Mouse (Mus musculus) forelimb bud, embryonic 11.5 days (tissue): ENCODE measurements around the gene Actl11.
A peak's percentile ranks its signal among the peaks of the same experiment; 100 is the strongest.

Source experiments
- DNase-seq: peaks from one replicate; pipeline ENCODE4 v3.0.0-alpha.2; 2012; ENCODE audit warnings: low read depth, low spot score

Gene Actl11

DNA sequence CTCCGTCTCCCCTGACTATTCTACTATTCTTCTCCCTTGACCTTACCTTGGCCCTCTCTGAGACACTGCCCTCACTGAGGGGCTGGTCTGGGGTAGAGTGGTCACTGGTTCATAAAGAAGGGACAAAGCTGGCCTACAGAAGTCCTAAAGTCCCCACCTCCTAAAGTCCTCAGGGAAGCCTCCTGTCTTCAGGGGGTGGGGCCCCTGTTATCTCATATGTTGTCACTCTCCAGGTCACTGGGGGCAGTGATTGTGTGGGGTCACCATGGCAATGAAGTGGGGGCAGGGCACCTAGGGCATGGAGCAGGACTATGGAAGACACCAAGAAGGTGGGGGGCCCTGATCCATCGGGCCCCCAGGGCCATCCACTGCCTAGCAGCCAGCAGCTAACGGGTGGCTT is at the start of gene Actl11:
Gene Actl11 (plus strand): TSS at position 301 of the 400 bp plus-strand sequence.
- DNase-seq: no peak

DNA sequence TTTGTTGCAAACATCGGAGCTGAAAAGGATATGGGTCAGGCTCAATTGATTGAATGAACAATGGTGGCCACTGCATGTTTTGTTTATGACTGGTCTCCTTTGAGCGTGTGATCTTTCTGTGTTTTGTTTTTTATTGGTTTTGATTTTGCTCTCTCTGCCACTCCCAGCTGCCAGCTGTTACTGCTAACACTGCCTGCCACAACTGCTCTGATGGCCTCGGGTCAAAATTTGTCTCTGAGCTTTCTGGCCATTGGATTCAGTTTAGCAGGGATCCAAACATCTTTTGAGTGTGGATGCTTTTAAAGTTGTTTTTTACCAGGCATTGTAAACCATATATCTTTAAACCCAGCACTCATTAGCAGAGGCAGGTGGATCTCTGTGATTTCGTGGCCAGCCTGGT is 47.9 kb upstream of the Actl11 start:
- DNase-seq: no peak

DNA sequence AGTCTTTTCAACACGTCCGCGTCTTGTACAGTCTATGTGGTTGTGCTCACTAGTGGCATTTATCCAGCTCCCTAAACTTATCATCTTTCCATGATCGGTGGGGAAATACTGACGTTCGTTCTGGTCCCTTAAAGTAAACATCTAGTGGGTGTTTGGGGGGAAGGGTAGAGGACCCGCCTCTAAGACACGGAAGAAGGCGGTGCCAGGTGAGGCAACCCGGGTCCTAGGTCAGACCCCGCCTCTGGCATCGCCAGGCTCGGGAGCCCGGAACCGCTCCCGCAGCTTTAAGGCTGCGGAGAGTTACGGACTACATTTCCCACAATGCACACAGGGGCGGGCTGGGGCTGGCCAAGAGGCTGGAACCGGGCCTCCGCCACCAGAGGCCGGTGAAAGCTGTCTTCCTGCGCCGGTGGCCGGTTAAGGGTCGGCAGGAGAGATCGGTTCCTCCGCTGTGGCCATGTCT is 40.4 kb upstream of the Actl11 start, which contains the start of gene Mon1a:
Gene Mon1a (plus strand): TSS at position 348 of the 463 bp plus-strand sequence.
- DNase-seq: peak; percentile 87

DNA sequence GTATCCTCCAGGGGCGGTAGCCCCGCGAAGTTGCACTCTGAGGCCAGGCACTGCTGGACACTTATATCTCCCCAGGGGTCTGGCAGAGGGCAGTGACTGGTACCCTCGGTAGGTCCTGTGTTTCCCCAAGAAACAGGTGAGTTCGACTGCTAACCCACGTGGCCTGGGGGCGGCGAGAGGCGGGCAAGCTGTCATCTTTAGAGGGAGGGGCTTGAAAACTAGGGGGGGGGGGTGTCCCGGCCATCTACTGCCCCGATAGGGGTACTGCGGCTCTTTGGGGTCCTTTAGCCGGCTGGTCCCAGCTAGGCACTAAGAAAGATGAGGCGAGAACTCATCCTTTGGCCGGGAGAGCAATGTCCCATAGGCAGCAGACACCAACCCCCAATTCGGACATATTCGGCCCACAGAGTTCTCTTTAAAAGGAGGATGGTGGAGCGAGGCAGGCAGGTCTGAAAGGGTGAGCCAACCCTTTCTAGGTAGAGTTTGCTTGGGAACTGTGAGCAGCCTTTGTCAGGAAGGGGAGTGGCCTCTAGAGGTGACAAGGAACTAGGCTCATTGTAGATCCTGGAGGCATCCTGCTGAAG is 39.9 kb upstream of the Actl11 start:
- peak; percentile 35 for DNase-seq

DNA sequence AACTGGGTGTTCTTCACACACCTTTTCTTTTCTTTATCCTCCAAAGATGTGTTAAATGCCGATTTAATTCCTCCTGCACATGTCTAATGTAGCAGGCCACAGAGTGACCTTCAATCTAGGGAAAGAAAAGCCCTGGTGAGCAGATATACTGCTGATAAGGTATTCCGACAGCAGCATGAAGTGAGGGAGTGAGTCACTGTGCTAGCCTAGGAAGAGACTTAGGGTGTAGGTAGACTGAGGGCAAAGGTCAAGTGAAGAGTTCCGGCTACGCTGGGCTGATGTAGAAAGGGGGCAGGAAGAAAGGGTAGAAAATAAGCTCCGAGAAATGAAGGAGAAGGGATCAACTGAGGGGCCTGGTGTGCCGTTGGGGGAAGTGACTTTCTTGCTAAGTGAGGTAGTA is 38.0 kb upstream of the Actl11 start:
- DNase-seq: no peak

DNA sequence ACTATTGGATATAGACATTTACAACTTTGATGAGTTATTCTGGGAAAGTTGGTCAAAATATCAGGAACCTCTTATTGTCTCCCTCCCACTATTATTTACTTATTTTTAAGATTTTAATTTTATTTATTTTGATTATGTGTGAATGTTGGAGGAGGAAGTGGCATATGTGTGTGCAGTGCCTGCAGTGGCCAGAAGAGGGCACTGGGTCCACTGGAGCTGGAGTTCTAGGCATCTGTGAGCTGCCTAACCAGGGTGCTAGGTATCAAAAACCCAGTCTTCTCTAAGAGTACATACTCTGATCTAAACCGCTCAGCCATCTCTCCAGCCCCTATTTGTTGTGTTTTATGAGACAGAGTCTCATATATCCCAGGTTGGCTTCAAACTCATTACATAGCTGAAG is 37.2 kb upstream of the Actl11 start:
- DNase-seq: no peak

DNA sequence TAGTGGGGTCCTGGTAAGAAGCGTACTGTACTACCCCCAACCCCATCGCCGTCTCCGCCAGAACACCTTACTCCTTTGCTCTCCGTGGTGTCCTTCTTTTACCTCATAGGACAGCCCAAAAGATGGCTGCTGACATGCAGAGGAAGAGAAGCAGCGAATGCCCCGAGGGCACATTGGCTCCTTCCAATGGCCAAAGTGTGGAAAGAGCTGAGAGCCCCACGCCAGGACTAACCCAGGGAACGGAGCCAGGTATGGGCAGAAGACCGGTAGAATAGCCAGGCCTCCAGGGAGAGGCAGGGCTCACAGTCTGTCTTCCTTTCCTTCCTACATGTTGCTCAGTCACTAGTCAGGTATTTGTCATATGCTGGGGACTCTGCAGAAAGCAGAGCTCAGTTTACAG is 29.7 kb upstream of the Actl11 start:
- no peak for DNase-seq

DNA sequence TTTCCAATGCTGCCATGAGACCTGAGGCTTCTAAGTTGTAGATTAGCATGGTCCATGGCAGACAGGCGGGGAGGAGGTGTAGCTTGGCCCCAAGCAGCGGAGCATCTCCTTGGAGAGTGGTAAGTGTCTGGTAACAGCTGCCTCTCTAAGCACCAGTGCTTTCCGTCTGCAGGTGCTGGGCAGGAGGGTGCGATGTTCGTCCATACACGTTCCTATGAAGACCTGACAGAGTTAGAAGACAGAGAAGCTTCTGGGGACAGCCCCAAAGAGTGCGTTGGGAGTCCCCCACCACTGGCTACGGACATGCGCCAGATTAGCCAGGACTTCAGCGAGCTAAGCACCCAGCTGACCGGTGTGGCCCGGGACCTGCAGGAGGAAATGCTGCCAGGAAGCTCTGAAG is 28.4 kb upstream of the Actl11 start:
- no peak for DNase-seq

DNA sequence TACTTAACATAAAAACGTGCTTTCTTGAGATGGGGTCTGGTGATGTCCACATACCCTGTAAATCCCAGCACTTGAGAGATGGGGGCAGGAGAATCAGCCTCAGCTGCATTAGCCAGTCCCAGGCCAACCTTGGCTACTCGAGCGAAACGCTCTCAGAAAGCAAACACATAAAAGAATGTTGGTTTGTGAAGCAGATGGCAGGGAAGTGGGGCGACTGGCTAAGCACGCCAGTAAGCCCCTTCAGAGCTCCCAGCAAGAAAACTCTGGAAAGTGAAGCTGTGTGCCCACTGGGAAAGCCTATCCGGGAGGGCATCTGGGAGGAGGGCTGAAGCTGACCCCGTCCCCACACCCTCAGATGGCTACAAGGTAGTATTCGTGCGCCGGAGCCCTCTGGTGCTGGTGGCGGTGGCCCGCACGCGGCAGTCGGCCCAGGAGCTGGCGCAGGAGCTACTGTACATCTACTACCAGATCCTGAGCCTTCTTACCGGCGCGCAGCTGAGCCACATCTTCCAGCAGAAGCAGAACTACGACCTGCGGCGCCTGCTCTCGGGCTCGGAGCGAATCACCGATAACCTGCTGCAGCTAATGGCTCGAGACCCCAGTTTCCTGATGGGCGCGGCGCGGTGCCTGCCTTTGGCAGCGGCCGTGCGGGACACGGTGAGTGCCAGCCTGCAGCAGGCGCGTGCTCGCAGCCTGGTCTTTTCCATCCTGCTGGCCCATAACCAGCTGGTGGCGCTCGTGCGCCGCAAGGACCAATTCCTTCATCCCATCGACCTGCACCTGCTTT is 27.2 kb upstream of the Actl11 start:
- peak; percentile 88 for DNase-seq

DNA sequence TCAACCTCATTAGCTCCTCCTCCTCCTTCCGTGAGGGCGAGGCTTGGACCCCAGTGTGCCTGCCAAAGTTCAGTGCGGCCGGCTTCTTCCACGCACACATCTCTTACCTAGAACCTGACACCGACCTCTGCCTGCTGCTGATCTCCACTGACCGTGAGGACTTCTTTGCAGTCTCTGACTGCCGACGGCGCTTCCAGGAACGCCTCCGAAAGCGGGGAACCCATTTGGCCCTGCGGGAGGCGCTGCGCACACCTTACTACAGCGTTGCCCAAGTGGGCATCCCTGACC is 26.7 kb upstream of the Actl11 start:
- no peak for DNase-seq

DNA sequence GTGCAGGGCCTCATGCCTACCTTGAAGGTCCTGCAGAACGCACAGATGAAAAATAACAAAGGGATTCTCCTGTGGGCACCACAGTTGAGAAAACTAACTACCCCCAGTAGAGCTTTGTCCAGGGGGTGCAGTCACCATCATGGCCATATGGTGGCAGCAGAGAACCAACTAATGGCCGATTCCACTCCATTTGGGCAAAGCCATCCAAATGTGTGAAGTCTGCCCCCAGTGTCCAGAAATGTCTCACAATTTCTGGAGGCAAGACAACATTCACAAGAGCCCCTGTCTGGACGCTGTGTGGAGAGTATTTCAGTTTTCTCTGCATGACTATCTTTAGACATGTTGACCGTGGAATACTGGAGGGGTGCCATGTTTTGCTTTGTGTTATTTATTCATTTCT is 23.5 kb upstream of the Actl11 start:
- peak; percentile 89 for DNase-seq

DNA sequence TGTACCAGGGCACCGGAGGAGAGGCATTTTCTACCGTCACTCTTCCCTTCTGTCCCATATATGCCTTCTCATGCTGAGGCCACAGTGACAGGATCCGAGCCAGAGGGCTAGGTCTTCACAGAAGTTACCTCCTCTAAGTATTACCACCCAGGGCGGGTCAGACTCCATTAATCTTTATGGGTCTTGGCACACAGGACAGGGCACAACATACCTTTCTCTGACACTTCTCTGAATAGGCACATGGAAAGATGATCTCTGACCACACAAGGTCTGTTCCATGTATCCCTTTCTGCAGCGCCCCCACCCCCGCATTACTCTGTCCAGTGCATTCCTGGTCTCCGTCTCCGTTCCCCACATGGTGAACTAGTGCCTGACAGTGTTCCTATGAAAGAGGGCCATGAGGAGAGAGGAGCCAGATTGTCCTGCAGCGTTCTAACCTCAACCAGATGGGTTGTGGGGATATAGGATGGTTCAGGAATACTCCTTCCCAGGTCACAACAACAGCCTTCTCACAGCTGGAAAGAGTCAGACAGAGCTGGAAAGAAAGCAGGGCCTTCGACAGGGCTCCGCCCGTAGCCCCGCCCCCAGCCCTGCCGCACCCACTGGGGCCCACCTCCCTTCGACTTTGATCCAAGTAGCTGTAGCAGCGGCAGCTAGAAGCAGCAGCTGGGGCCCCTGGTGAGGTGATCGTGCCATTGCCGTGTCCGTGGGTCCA is 21.9 kb upstream of the Actl11 start, which contains the start of gene Mst1r:
Gene Mst1r (plus strand): TSS at position 622 of the 715 bp plus-strand sequence.
- peak; percentile 74 for DNase-seq

DNA sequence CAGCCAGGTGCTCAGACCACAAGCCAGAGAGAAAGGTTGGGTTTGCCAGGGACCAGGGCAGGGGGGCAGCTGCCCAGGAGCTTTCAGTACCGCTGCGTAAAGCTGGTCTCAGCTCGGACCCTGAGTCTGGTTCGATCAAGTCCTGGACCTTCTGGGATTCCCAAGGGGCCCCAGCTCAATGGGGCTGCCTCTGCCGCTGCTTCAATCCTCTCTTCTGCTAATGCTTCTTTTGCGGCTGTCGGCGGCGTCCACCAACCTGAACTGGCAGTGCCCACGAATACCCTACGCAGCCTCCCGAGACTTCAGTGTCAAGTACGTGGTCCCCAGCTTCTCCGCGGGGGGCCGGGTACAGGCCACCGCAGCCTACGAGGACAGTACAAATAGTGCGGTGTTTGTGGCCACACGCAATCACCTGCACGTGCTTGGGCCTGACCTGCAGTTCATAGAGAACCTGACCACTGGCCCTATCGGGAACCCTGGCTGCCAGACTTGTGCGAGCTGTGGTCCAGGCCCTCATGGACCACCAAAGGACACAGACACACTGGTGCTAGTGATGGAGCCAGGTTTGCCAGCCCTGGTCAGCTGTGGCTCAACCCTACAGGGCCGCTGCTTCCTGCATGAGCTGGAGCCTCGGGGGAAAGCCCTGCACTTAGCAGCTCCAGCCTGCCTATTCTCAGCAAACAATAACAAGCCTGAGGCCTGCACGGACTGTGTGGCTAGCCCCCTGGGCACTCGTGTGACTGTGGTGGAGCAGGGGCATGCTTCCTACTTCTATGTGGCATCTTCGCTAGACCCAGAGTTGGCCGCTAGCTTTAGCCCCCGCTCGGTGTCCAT is 21.1 kb upstream of the Actl11 start:
- no peak for DNase-seq

DNA sequence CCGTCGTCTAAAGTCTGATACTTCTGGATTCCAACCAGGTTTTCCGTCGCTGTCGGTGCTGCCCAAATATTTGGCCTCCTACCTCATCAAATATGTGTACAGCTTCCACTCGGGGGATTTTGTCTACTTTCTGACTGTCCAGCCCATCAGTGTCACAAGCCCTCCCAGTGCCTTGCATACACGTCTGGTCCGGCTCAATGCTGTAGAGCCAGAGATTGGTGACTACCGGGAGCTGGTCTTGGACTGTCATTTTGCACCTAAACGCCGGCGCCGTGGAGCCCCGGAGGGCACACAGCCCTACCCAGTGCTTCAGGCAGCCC is 20.5 kb upstream of the Actl11 start:
- DNase-seq: no peak

DNA sequence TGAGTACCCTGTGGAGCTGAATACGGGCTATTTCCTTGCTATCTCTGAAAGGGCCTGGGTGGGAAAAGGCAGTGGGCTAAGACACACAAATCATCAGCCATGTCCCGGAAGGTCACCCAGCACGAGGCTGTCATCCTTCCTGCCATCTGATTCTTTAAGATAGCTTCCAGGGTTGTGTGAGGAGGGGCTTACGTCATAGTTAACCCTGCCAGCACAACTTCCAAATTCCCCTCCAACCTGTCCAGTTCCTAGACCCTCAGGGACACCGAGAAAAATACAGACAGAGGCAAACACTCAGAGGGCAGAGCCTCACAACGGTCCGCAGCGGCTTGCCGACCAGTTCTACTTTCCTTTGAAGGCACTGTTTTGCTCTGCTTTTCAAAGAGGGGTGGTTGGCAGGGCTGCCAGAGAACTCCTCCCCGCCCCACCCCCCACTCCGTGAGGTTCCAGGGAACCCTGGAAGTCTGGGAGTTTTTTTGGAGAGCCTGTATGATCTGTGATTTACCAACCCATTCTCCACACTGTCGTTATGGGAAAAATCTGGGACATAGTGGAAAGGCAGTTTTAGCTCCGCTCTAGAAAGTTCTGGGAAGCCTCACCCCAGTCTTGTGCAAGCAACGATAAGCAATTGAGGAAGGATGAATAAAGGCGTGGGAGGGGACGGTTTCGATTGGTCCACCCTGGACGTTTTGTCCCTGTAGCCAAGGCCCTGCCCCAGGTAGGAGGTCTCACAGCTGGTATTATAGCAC is 19.7 kb upstream of the Actl11 start:
- no peak for DNase-seq

DNA sequence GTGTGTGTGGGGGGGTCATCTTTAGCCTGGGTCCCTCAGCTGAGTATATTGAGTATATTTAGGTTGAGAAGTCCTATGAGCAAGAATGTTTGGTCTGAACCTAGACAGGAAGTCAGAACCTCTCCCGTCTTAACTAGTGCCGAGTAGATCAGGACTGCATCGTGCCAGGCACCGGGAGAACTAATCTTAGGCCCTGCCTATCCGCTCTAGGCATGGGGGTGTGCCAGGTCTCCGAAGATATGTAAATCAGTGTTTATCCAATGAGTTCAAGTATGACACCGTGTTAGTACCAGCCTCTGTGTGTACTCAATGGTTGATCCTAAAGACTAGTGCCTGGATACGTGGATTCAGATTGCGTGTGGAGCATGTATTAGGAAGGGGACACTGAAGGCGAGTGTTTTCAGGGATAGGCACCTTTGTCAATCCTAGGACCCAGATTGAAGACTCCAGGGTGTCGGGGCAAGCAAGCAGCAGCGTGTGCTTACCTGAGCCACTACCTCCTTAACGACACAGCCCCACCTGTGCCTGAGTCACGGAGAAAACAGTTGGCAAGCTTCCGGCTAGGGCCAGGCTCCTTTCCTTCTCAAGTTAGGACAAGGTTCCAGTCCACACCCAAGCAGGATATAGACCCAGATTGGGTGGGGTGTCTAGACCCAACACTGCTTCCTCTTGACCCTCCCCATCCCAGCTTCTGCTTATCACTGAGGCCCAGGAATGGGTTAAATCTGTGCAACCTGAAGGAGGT is 18.1 kb upstream of the Actl11 start:
- DNase-seq: no peak

DNA sequence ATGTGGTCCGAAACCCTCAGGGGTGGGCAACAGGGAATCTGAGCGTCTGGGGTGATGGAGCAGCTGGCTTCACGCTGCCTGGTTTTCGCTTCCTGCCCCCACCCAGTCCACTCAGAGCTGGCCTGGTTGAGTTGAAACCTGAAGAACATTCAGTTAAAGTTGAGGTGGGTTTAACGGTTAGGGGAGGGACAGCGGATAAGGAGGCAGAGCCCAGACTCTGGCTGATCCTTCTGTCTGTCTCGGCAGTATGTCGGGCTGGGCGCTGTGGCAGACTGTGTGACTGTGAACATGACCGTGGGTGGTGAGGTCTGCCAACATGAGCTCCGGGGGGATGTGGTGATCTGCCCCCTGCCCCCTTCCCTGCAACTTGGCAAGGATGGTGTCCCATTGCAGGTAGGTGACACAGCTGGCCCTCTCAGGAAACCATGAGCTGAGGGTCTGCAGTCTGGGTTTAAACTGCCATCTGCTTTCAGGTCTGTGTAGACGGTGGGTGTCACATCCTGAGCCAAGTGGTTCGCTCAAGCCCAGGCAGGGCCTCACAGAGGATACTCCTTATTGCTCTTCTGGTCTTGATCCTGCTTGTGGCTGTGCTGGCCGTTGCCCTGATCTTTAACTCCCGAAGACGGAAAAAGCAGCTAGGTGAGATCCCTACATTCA is 13.4 kb upstream of the Actl11 start:
- DNase-seq: no peak

DNA sequence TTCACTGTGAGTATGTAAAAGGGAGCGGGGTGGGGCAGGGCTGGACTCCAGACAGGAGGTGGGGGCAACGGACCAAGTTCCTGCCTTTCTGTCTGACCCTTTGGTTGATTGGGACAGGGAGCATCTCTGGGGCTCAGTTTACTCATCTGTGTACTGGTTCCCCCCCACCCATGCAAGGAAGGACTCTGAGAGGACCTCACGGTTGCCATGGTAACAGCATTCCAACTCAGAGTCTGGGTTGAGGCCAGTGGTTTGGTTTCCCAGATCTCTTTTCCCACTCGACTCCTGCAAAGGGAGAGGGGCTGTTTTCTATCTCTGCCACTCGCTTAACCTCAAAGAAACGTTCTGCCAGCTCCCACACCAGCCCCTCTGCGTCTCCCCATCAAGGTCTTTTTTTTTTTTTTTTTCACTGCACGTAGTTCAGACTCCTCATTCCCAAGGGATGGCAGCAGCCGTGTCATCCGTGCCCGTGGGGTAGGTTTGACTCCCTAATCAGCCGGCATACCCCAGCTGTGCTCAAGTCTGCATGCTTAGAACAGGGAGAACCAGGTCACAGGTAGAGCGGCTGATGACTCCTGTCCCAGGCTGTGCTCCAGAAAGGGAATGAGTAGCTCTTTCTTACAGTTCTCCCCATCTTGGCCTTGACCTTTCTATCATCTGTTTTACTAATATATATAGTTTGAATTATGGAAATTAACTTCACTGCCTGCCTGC is 10.2 kb upstream of the Actl11 start:
- peak; percentile 66 for DNase-seq

DNA sequence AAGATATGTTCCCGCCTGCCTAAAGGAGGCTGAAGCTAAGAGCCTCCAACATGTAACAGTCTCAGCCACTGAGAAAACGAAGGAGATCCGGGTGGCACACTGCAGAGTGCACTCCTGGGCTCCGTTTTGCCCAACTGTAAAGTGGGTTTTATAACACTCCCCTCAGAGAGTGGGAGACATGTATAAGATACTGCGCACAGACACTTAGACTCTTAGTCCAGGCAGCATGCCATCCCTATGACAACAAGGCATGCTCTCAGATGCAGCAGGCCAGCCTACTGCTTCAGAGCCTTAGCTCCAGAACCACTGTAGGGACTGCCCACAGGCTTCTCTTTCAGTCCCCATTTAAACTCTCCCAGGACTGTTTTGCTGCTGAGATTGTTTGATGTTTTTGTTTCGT is 9.4 kb upstream of the Actl11 start:
- DNase-seq: no peak
